Mouse (Mus musculus): ENCODE data around the gene Gm20662.

- TF ChIP-seq CTCF (IDR thresholded peaks at IDR 0.05; ENCODE audit: low read depth) = peak; percentile 85
- TF ChIP-seq EP300 (optimal IDR thresholded peaks at IDR 0.05) = no peak
These were observed 69.4 kb downstream of the Gm20662 start for GRCm38 (mm10) chr9:108065491-108066011.

Data from stomach, postnatal 0 days (tissue).